Mouse (Mus musculus) left cerebral cortex, adult 2 months (tissue): ENCODE data around the gene Gramd4. TPM values are rescaled to one million over a fixed set of nuclear protein-coding genes. Genes with fewer than 3 reads are reported as not detected.
"Not testable (repeated sequence)": the region's sequence is repeated elsewhere in the genome, so short reads cannot be mapped to it uniquely, and the experiment has no call there.

Experiments used
- DNase-seq, 2 experiments: peaks; one replicate each; pipeline ENCODE4 v3.0.0; 2021 to 2022; ENCODE audit warnings: low spot score in 2 of 2, mixed read lengths in 1 of 2; ENCODE audit errors: extremely low spot score in 1 of 2
- H3K27ac ChIP-seq: fragments of 200-600 bp; 2 replicates; pipeline ENCODE4 v1.8.1; 2022
- H3K4me3 ChIP-seq: fragments of 200-600 bp; 2 replicates; pipeline ENCODE4 v1.8.1; 2022
- CTCF ChIP-seq: fragments of 200-600 bp; IDR thresholded peaks from 2 replicates; pipeline ENCODE4 v1.8.1; 2022; ENCODE audit warnings: antibody characterized with exemption, mild to moderate bottlenecking, moderate library complexity
- intact Hi-C: fragments of 180-260 bp; cut with DNase I; formaldehyde crosslinking; loops from one replicate; pipeline ENCODE4 v1.15.1; 2025
- total RNA-seq, 2 experiments: library from RNA; stranded (reverse); gene quantifications; 2 replicates each; pipeline ENCODE4 v1.2.3; 2021

The Gramd4 gene
- total RNA-seq, 2 experiments from 2014 or later: 46.2 to 51.7 TPM

DNA sequence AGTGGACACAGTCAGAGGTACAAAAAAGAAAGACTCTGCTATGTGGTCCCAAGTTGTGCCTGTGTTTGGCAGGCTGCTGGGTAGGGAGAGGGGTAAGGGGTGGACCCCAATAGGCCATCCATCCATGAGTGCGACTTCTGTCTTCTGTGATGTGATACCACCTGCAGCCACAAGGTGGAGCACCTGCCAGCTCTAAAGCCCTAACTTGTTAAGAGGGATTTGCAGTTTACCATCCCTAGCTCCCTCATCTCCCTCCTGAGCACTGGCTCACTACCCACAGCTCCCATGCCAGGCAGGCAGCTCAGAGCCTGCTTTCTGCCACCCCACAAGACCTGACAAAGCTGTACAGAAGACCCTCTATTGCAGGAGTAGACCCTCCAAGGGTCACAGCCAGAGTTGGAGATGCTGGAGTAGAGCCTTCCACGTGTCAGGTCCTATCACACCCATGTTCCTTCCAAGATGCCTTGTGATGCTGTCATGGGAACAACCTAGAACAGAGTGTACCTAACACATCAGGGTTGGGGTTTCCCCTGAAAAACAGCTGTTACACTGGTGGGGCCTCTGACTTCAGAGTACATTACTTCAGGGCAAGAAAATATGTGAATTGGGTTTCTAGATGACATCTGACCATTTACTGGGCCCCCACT, 3.5 kb upstream of the Gramd4 start:
- H3K4me3 ChIP-seq: no peak overlapping the region
- intact Hi-C loops: loop anchor here (1.0 to 10.0 kb wide), 3 partner anchors 70 to 161 kb away; partner anchors contain the start of gene Tbc1d22a
- no peak overlapping the region for H3K27ac ChIP-seq
- peak; percentile 81 for DNase-seq
- TF ChIP-seq CTCF: peak; percentile 99

DNA sequence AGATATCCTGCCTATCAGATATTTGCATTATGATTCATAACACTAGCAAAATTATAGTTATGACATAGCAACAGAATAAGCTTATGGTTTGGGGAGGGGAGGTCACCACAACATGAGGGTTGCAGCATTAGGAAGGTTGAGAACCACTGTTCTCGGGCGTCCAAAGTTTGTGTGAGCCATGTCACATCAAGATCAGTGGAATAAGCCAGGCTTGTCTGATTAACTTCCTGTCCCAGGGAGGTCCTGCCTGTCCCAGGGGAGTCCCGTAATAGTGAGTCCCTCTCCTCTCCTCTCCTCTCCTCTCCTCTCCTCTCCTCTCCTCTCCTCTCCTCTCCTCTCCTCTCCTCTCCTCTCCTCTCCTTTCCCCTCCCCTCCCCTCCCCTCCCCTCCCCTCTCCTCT, 2.6 kb upstream of the Gramd4 start:
- not testable (repeated sequence) for H3K4me3 ChIP-seq, H3K27ac ChIP-seq, DNase-seq
- intact Hi-C loops: loop anchor here (1.0 to 10.0 kb wide), 3 partner anchors 69 to 160 kb away; partner anchors contain the start of gene Tbc1d22a

DNA sequence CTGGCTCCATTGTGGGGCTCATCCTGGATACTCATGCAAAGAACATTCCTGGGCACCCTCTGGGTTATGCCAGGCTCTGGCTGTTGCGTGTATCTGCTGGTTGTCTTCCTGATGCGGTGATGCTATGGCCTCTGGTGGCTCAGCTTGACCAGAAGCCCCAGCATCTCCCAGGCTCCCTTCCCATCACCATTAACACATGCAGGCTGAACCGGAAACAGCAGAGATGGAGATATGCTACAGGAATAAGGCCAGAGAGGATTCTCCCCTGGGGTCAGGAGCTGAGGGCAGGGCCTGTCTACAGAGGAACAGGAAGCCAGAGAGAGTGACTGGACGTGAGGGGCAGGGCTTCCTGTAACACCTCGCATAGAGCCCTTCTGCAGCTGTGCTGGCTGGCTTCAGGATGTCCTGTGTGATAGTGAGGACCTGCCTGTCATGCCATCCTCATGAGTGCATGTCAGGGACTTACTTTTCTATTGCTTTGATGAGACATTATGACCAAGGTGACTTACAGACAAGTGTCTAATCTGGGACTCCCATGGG, 1.2 kb upstream of the Gramd4 start:
- intact Hi-C loops: loop anchor here (10.0 kb wide), 1 partner anchor 159 kb away; the partner anchor contains the start of gene Tbc1d22a
- no peak overlapping the region for H3K4me3 ChIP-seq

DNA sequence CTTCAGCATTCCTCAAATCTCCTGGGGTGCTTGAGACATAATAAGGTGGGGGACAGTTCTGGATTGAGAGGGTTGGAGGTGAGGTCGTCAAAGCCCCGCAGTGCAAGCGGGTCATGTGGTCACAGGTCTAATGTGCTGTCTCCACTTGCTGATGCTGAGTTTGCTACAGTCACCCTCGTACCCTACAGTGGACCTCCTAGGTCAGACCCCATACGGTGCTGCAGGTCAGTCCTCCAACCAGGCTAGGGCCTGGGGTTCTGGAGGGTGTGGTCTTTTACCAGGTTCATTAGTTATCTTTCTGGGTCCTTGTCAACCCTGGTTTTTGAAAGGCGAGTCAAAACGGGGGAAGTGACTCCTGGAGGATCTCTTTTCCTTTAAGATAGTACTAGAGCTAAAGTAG, 413 bp downstream of the Gramd4 start:
- peak overlapping the region; percentile 55 for H3K4me3 ChIP-seq
- intact Hi-C loops: loop anchor here (1.0 to 10.0 kb wide), 3 partner anchors 25 to 157 kb away; partner anchors contain the start of gene Tbc1d22a
- peak overlapping the region; percentile 87 for H3K27ac ChIP-seq
- DNase-seq: no peak
- no peak for TF ChIP-seq CTCF

More for the DNA sequence above, 1.2 kb upstream of the Gramd4 start:
- DNase-seq: no peak
- TF ChIP-seq CTCF: no peak
- no peak overlapping the region for H3K27ac ChIP-seq

DNA sequence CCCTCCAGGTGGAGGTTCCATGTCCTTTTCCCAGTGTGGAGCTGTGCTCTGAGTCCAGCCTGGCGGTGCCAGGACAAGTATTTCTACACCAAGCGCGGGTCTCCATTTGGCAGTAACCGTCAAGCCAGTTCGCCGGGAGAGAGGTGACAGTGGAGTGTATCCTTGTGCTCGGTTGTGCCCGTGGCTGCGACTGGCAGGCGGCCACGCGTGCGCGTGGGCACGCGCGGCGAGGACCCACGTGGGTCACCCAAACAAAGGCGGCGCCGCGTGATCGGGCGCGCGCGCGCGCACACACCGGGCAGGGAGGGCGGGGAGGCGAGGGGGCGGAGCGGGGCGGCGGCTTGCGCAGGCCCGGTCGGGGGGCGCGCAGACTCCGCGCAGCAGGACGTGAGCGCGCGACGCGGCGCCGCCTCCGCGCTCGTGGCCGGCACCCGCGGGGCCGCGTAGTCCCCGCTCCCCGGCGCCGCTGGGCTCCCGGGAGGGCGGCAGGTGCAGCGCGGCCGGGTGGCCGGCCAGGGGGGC, 960 bp downstream of the Gramd4 start:
- Histone ChIP-seq H3K4me3 (peak overlapping the region; percentile 96), H3K27ac (peak overlapping the region; percentile 97)
- TF ChIP-seq CTCF: no peak
- DNase-seq: peak; percentile 89 to 90
- intact Hi-C loops: loop anchor here (1.0 to 10.0 kb wide), 3 partner anchors 24 to 156 kb away; partner anchors contain the start of gene Tbc1d22a

DNA sequence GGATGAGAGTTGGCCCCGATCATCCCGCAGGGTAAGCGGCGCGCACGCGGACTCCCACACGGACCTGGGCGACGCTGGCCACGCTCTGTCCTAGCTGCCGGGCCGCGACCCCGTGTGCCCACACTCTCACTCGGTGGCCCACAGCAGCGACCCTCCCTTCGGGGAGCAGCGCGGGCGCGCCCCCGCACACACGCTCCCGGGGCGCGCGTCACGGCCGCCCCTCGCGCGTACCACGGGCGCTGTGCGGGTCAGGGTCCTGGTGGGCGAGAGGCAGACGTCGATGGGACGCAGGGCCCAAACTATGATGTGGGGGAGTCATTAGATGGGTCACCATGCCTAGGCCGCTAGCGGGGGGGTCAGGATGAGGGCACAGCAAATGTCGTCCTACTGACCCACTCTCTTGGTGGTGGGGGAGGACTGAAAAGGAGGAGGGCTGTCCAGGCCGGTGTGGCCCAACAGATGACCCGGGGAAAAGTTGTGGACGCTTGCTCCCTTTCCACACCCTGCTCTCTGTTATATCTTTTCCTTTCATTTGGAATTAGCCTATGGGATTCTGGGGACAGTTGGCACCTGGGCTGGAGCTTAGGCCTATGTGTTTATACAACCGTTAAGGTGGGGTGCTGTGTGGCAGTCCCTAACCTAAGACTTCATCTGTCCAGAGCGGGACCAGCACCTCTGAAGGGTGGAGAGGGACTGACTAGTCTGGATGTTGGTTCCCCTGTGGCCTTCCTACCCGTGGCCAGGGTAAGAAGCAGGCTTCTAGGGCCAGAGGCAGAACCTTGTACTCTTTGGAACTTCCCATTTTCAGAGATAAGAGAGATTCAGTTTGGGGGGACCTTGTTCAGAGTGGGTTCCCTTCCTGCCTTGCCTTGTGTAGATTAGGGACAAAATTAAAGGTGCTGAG, 1.7 kb downstream of the Gramd4 start:
- Histone ChIP-seq H3K27ac (peak overlapping the region; percentile 97), H3K4me3 (peak overlapping the region; percentile 96)
- intact Hi-C loops: loop anchor here (1.0 to 10.0 kb wide), 3 partner anchors 24 to 156 kb away; partner anchors contain the start of gene Tbc1d22a
- DNase-seq: no peak
- no peak for TF ChIP-seq CTCF

DNA sequence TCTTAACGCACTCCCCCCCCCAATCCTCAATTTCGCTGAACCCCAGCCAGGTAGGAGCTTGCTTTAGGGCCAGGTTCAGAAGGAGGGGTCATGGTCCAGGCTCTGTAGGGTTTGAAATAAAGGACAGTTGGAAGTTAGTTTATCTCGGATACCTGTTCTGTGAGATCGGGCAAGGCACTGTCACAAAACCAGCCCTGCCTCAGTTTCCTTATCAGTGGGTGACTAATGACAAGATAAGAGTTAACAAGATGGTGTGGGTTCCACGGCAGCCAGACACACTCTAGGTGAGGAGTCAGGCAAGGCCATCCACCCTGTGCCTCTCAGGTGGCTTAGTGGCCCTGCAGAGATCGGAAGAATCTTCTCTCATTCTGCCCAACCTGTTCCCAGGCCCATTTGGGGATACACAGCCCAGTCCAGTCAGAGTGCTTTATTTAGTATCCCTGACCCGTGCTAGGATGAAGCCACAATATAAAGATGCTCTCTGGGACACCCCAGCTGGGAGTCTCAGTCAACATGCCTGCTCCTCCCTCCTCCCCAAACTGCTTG, 2.4 kb downstream of the Gramd4 start:
- TF ChIP-seq CTCF: no peak
- peak overlapping the region; percentile 96 for H3K4me3 ChIP-seq
- intact Hi-C loops: loop anchor here (2.0 to 10.0 kb wide), 2 partner anchors 23 to 155 kb away; partner anchors contain the start of gene Tbc1d22a
- no peak for DNase-seq
- no peak overlapping the region for H3K27ac ChIP-seq

DNA sequence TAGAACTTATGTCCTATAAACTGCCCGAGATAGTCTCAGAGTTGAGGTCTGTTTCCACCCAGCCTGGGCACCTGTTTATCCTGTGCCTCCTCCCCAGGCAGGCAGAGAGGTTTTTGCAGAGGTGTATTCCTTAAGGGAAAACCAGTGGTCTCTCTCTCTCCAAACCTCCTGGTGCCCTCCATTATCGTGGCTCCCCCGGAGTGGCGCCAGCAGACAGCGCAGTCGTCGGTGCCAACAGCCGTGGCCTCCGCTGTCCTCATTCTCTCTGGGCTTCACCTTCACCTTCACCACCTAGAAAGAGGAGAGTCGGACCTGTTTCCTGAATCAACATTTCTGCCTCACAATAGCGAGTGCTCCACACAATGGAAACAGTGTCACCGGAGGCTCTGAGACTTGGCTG, 3.1 kb downstream of the Gramd4 start:
- Histone ChIP-seq H3K4me3 (peak overlapping the region; percentile 96), H3K27ac (no peak overlapping the region)
- no peak for DNase-seq
- intact Hi-C loops: no loop called here
- no peak for TF ChIP-seq CTCF

DNA sequence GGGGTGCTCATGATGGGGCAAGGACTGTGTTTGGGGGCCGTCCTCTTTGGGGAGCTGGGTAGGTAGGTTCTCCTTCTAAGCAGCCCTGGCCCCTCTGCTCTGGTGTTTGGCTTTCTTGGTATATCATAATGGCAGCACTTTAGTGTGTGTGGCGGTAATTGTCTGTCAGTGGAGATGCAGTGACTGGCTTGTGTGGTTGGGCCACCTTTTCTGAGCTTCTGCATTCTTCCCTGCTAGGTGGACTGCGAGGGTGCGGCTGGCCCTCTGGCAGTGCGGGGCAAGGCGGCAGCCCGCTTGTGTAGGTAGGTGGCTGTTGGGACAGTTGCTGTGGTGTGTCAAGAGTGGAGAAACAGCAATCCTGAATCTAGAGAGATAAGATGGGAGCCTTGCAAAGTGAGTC, 3.7 kb downstream of the Gramd4 start:
- TF ChIP-seq CTCF: no peak
- intact Hi-C loops: no loop called here

DNA sequence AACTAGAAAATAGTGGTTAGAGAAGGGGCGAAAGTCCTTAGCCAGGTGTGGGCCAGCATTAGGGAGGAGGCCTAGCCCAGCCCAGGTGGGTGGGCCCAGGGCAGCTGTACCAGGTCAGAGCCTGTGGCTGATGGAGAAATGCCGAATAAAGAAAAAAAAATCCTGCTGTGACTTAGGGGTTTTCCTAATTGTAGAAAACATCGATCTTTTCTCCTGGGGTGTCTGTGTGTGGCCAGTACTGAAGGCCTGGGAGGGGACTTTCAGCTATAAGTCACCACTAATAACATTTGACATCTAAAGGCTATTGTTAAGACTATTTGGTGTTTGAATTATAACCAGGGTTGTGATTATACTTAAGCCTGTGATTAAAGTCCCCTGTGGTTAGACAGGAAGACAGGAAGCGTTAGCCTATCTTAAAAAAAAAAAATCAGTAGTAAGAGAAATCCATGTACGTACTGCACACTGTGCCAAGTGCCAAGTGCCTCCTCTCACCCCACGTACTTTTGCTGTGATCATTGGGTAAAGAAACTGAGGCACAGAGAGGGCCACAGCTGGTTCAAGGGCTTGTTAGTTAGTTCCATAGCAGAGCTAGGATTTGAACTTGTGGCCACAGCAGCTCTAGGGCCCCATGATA, 4.5 kb downstream of the Gramd4 start:
- no peak for DNase-seq
- no peak overlapping the region; the same call in 1 of the 2 replicates for H3K4me3 ChIP-seq
- TF ChIP-seq CTCF: no peak
- no peak overlapping the region; the same call in 1 of the 2 replicates for H3K27ac ChIP-seq
- intact Hi-C loops: no loop called here

More for the DNA sequence above, 3.7 kb downstream of the Gramd4 start:
- Histone ChIP-seq H3K27ac (no peak overlapping the region; the same call in 1 of the 2 replicates), H3K4me3 (peak overlapping the region; percentile 96)
- DNase-seq: no peak
